Mouse (Mus musculus) brain, embryonic 14.5 days (tissue): ENCODE data around the gene Cxcl10.

Experiments used
- CTCF ChIP-seq: fragments of 200-500 bp; IDR thresholded peaks from 2 replicates; pipeline ENCODE4 v1.5.1; 2012; ENCODE audit warnings: inconsistent platforms, mild to moderate bottlenecking, moderate library complexity, borderline replicate concordance; ENCODE audit not compliant: insufficient read depth, insufficient read length; ENCODE audit errors: extremely low read depth
- POLR2A ChIP-seq: fragments of 200-500 bp; IDR thresholded peaks from 2 replicates; pipeline ENCODE4 v1.6.1; 2012; ENCODE audit warnings: mild to moderate bottlenecking, inconsistent platforms, borderline replicate concordance; ENCODE audit not compliant: poor library complexity, insufficient read depth, insufficient read length, severe bottlenecking; ENCODE audit errors: extremely low read depth

GRCm38 (mm10) chr5:92364011-92364410, 15.3 kb upstream of the Cxcl10 start:
- TF ChIP-seq CTCF (no peak), POLR2A (no peak)
